Mouse (Mus musculus) megakaryocyte, embryonic 14.5 days (primary cell): ENCODE data around the gene Nxpe4.

Source experiments
- FLI1 ChIP-seq: IDR thresholded peaks from 2 replicates; pipeline ENCODE4 v1.6.1; 2012; ENCODE audit warnings: low read length, inconsistent platforms, mixed read lengths
- GATA1 ChIP-seq: IDR thresholded peaks from 3 replicates; pipeline ENCODE4 v1.6.1; 2012; ENCODE audit warnings: mixed read lengths, low read length, inconsistent platforms, borderline replicate concordance

- TF ChIP-seq GATA1 (no peak), FLI1 (no peak)
These were observed 102.8 kb downstream of the Nxpe4 start for GRCm38 (mm10) chr9:48264616-48265015.
